Mouse (Mus musculus) cerebellum, adult 2 months (tissue): ENCODE results near the gene Vapa. TPM values are rescaled to one million over a fixed set of nuclear protein-coding genes. Genes with fewer than 3 reads are reported as not detected.
"Not testable (repeated sequence)": the region's sequence is repeated elsewhere in the genome, so short reads cannot be mapped to it uniquely, and the experiment has no call there.

ENCODE experiments used
- DNase-seq, 2 experiments: peaks; one replicate each; pipeline ENCODE4 v3.0.0; 2021
- H3K27ac ChIP-seq: fragments of 200-500 bp; 2 replicates; pipeline ENCODE4 v1.5.1; 2012; ENCODE audit warnings: low read length, control low read depth, inconsistent platforms; ENCODE audit not compliant: insufficient read depth
- H3K27me3 ChIP-seq: fragments of 200-500 bp; 2 replicates; pipeline ENCODE4 v1.6.1; 2012; ENCODE audit warnings: inconsistent platforms, mild to moderate bottlenecking, low read length, moderate library complexity; ENCODE audit not compliant: control insufficient read depth, insufficient read depth
- H3K4me1 ChIP-seq: fragments of 200-500 bp; 2 replicates; pipeline ENCODE4 v1.6.1; 2011; ENCODE audit warnings: low read length; ENCODE audit not compliant: control insufficient read depth, insufficient read depth
- H3K4me3 ChIP-seq: fragments of 200-500 bp; replicated peaks from 2 replicates; pipeline ENCODE3; 2011; ENCODE audit warnings: mild to moderate bottlenecking, low read depth, low read length, control low read depth; ENCODE audit not compliant: insufficient read depth
- CTCF ChIP-seq: fragments of 200-500 bp; IDR thresholded peaks from 2 replicates; pipeline ENCODE4 v1.5.1; 2011; ENCODE audit warnings: low read depth, mild to moderate bottlenecking, control low read depth, low read length, moderate library complexity, borderline replicate concordance; ENCODE audit not compliant: insufficient read depth
- POLR2A ChIP-seq: fragments of 200-500 bp; IDR thresholded peaks from 2 replicates; pipeline ENCODE4 v1.6.1; 2011; ENCODE audit warnings: low read length, control low read depth, borderline replicate concordance; ENCODE audit not compliant: insufficient read depth
- WGBS: fragments of 180-500 bp; shearing (Covaris S2); methylation state at CpG from one replicate; pipeline ENCODE4 v1.1.7; 2018; 5-methylcytosine and 5-hydroxymethylcytosine counted together
- polyA plus RNA-seq: library from polyadenylated mRNA; depleted of rRNA; stranded (reverse); fragments of >200 nt; gene quantifications from 2 replicates; pipeline ENCODE4 v1.2.3, GENCODE M21; 2012

Vapa gene
- polyA plus RNA-seq, 1 experiment, result 89.7 TPM

DNA sequence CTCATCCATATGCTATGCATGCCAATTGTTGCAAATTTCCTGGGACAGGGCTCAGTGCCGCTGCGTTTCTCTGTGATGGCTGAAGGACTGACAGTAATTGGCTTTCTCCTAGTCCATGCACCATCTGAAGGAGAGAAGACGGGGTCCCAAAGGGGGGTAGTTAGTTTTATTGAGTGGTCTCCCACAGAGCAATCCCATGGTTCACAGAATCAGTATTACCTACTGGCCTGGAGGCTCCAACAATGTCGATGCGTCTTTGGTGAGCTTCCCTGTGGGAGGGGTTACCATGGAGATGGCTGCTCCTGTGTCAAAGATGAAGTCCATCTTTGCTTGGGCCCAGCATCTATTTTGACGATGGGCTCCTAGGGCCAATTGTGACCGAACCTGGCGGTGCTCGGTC lies 54.6 kb downstream of the Vapa start:
- DNase-seq, result no peak
- Histone ChIP-seq H3K4me3 (no peak overlapping the region), H3K27me3 (no peaks in the 10 kb centered on the region), H3K4me1 (no peaks in the 10 kb centered on the region), H3K27ac (no peak overlapping the region)
- TF ChIP-seq CTCF, result no peak
- no peak for TF ChIP-seq POLR2A
- 38% methylated on average over 9 of the region's 9 CpGs for WGBS

DNA sequence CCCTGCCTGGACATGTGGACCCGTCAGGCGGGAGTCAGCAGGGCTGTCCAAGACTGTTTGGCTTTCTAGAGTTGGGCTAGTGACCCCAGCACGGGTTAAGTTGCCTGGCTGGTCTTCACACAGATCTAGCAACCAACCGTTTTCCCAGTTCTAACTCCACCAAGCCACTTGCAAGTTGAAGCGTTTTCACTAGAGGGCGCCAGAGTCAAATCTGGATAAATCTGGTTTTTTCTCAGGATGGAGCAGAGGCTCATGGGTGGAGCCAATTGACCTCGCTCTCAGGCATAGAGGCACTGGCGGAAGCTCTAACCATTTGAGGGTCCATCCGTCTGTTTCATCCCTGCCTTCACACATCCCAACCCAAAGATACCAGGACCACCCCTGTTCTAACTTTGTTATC lies 55.1 kb downstream of the Vapa start:
- peak; percentile 67 for TF ChIP-seq CTCF
- no peak for TF ChIP-seq POLR2A
- peak; percentile 57 to 63 for DNase-seq
- H3K27ac ChIP-seq, result no peak overlapping the region
- WGBS, result 23% methylated on average over 9 of the region's 9 CpGs
- H3K4me3 ChIP-seq, result no peak overlapping the region
- no peaks in the 10 kb centered on the region for H3K27me3 ChIP-seq
- no peaks in the 10 kb centered on the region for H3K4me1 ChIP-seq

DNA sequence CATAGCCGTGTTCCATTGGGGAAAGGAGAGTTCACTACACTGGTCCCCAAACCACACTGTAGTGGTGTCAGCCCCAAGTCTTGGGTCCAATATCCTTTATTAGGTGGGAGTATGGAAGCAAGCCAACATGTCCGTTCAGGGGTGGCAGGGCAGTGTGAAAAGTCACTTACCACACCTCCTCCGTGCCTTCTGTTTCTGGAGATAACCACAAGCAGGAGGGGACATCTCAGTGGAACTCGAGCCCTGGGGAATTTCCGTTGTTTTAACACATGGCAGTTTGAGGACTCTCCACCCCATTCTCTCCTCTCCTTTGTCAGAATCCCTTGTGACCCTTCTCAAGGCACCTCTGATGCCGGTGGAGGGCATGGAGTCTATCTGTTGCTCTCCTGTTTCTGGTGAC lies 56.1 kb downstream of the Vapa start:
- no peak overlapping the region for H3K4me3 ChIP-seq
- no peaks in the 10 kb centered on the region for H3K4me1 ChIP-seq
- no peak for TF ChIP-seq POLR2A
- no peak for TF ChIP-seq CTCF
- no peak overlapping the region for H3K27ac ChIP-seq
- H3K27me3 ChIP-seq, result no peaks in the 10 kb centered on the region
- no peak for DNase-seq
- WGBS, result 66% methylated on average over 6 of the region's 6 CpGs

DNA sequence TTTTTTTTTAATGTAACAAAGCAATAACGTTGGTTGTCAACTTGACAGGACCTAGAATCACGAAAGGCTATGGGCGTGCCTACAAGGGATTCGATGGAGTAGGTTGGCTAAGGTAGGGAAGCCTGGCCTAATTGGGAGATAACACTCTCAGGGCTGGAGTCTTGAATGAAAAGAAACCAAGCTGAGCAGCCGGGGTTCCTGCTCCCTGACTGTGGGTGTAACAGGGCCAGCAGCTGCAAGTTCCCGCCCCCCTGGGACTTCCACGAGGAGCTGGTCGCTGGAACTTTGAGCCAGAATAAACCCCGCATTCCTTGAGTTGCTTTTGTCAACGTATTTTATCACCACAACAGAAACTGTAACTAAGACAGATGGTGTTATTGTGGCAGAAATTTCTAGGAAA lies 56.6 kb downstream of the Vapa start:
- Histone ChIP-seq H3K4me1 (no peaks in the 10 kb centered on the region), H3K27me3 (no peaks in the 10 kb centered on the region), H3K27ac (no peak overlapping the region), H3K4me3 (no peak overlapping the region)
- WGBS, result 62% methylated on average over 10 of the region's 10 CpGs
- DNase-seq, result no peak
- TF ChIP-seq CTCF (no peak), POLR2A (no peak)

DNA sequence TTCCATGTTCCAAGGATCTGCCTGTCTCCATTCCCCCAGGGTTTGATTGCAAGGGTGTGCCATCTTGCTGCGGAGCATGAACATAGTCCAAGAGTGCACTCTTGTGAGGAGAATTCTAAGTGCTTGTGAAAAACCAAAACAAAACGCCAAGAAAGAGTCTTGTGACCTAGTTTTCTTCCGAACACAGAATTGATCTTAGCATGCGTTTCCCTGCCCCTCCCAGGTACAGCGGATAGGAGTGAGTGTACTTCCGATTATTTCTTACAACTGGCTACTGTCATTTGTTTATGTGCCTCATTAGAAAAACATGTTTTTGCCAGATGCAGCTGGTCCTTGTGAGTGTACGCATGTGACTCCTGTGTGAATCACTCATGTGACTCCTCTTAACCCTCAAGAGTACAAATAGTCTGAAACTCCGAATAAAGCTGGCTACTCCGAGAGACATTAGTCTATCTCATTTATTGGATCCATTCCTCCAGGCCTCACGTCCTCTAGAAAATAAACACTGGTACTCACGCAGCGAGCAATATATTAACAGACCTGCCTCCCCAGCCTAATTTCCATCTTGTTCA lies 60.8 kb downstream of the Vapa start:
- no peak for DNase-seq
- H3K27me3 ChIP-seq, result no peaks in the 10 kb centered on the region
- WGBS, result 81% methylated on average over 12 of the region's 12 CpGs
- H3K4me3 ChIP-seq, result no peak overlapping the region
- TF ChIP-seq CTCF (no peak), POLR2A (no peak)
- H3K27ac ChIP-seq, result no peak overlapping the region
- no peaks in the 10 kb centered on the region for H3K4me1 ChIP-seq

DNA sequence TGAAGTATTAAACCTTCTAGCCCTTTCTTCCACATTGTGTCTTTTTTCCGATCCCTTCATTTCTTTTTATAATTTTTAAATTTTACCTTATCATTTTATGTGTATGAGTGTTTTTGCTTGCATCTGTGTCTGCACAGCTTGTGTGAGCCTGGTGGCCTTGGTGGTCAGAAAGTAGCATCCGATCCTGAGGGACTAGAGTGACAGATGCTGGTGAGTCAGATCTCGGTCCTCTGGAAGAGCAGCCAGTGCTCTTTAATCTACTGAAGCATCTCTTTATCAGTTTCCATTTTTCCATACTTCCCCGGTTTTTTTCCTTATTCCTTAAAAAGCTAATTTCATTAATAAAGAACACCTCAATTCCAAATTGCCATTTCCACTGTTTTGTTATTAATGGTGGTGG lies 63.0 kb downstream of the Vapa start:
- no peak for DNase-seq
- TF ChIP-seq POLR2A, result no peak
- no peak for TF ChIP-seq CTCF
- Histone ChIP-seq H3K27me3 (no peaks in the 10 kb centered on the region), H3K27ac (no peak overlapping the region), H3K4me3 (no peak overlapping the region), H3K4me1 (no peaks in the 10 kb centered on the region)
- 55% methylated on average over 4 of the region's 4 CpGs for WGBS

DNA sequence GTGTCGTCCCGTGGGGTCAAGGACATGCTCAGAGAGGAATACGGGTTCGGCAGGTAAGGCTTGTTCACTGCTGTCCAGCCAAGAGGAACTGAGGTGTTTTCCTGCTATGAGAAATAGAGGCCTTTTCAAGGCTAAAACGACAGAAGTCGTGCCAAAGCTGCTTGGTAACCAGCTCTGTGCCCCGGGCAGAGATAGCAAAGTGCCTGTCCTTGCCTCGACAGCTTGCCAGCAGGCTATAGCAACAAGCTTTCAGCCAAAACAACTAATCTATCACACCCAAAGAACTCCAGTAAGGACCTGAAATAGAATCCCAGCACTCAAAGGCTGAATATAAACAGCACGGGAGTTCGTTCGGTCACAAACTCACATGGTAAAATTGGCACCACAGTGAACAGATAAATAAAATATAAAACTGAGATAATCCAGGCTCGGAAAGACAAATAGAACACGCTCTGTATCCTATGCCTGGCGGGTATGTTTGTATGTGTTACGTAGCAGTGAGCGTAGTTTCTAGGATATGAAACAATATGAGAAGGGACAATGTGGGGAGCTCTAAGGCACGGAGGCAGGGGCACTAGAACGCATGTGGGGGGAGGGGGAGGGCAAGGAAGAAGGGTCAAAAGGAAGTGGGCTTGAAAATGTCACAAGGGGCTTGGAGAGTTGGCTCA lies 64.5 kb downstream of the Vapa start:
- no peak overlapping the region for H3K27ac ChIP-seq
- no peak overlapping the region for H3K4me3 ChIP-seq
- TF ChIP-seq POLR2A (no peak), CTCF (no peak)
- no peaks in the 10 kb centered on the region for H3K27me3 ChIP-seq
- no peaks in the 10 kb centered on the region for H3K4me1 ChIP-seq
- 43% methylated on average over 18 of the region's 18 CpGs for WGBS
- no peak for DNase-seq

DNA sequence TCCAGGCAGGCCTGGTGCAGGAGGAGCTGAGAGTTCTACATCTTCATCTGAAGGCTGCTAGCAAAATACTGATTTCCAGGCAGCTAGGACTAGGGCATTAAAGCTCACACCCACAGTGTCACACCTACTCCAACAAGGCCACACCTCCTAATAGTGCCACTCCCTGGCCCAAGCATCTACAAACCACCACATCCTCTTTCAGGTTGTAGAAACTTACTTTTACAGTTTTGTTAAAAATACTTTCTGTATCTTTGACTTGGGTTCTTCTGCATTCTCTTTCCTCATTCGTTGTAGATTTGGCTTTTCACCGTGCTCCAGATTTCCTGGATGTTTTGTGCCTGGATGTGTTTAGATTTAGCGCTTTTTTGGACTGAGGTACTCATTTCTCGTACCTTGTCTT lies 67.1 kb downstream of the Vapa start:
- DNase-seq, H3K4me3 ChIP-seq, H3K27me3 ChIP-seq, H3K27ac ChIP-seq, H3K4me1 ChIP-seq: not testable (repeated sequence)
- 93% methylated on average over 4 of the region's 4 CpGs for WGBS
